Mouse (Mus musculus): ENCODE data around the gene Prpf40b.

GRCm38 (mm10) chr15:99355660-99356059 lies 60.8 kb downstream of the Prpf40b start:
- TF ChIP-seq CTCF (IDR thresholded peaks at IDR 0.05; ENCODE audit: low read depth) (no peak), EP300 (IDR thresholded peaks at IDR 0.05; ENCODE audit: low read depth) (no peak)
